Mouse (Mus musculus): ENCODE data around the gene Coro2b.

DNA sequence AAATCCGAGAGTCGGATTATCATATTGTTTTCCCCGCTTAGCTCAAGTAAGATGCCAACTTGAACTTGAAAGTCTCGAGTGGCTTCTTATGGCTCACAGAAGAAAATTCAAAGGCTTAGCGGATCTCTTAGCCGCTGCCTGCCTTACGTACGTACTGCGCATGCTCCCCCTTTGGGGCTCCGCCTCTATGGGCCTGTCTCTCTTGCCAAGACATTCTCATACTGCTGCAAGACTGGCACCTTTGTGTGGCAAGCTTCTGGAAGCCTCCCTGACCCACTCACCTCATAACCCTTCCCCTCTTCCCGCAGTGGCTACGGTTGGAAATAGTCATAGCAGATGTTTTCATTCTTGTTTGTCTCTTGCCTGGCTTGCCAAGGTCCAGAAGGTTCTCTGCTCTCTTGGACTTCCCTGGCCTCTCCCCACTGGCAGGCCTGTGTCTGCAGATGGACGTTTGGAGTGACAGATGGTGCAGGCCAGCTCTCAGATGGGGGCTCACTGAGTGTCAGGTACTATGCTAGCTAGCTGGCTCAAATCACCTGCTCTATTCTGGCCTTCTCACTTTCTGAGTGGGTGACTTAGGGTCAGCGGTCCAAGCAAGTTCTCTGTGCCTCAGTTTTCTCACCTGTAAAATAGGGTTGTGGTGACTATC lies 65.2 kb downstream of the Coro2b start:
- TF ChIP-seq CTCF (IDR thresholded peaks at IDR 0.05; ENCODE audit: control insufficient read depth, insufficient read depth, low read length) (no peak), POLR2A (IDR thresholded peaks at IDR 0.05; ENCODE audit: borderline replicate concordance, control insufficient read depth, low read depth, low read length) (no peak)
